Mouse (Mus musculus) activated CD4-positive, CD25-positive, alpha-beta regulatory T cell, adult 4 months (primary cell): ENCODE measurements around the gene Zfp341. TPM values are rescaled to one million over a fixed set of nuclear protein-coding genes. Genes with fewer than 3 reads are reported as not detected.

ENCODE experiments used
- ATAC-seq: one replicate; pipeline ENCODE4 v1.8.0; 2017
- polyA plus RNA-seq, 2 experiments: library from polyadenylated mRNA; unstranded; fragments of 100-300 nt; shearing (Covaris generic); gene quantifications; one replicate each; pipeline ENCODE4 v1.2.1; 2017

The Zfp341 gene
- polyA plus RNA-seq, 2 experiments from 2014 or later = 0.37 to 0.73 TPM

- ATAC-seq = no peak
Observed at GRCm38 (mm10) chr2:154677651-154678139, 64.6 kb downstream of the Zfp341 start.

DNA sequence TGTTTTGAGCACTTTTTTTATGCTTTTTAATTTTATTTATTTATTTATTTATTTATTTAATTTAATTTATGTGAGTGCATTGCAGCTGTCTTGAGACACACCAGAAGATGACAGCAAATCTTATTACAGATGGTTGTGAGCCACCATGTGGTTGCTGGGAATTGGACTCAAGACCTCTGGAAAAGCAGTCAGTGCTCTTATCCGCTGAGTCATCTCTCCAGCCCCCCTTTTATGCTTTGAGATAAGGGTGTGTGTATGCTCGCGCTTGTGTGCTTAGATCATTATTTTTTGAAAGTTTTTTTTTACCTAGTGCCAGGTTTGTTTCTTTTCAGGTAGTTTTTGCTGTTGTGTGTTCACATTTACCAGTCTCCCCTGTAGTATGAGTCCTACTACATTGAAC is 65.9 kb downstream of the Zfp341 start:
- no peak for ATAC-seq

DNA sequence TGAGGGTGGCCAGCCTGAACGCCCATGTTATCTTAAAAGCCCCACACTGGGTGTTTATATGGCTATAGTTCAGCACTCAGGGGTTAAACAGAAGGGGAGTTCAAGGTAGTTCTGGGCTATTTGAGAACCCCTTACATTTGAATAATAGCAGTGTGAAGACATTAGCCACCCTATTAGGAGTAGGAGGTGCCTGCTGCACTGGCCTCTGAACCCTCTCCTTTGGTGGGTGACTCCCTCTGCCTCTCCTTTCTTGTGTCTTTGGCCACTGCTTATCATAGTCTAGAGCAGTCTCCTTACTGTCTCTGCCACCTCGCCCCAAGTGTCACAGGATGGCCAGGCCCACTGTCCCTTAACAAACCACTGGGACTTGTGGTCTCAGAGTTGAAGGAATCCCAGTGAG is 67.2 kb downstream of the Zfp341 start:
- no peak for ATAC-seq

GRCm38 (mm10) chr2:154680941-154681340 is 67.8 kb downstream of the Zfp341 start:
- ATAC-seq = no peak

DNA sequence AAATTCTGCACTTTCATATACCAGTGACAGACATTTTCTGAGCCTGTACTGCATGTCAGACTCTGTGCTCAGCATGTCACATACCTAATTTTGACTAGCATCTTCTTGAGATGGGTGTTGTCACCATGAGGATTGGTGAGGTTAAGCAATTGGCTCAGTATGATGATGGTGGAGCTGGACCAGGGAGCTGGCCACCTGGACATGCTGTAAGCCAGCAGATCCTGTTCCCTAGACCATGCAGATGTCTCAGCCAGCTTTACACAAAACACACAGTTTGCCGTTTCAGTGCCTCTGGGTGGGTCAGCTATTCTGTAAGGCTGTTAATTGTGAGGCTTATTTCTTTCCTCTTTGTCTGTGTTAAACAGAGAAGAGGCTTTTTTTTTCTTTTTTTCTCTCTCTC is 69.6 kb downstream of the Zfp341 start:
- ATAC-seq = no peak

GRCm38 (mm10) chr2:154684901-154685470 is 71.9 kb downstream of the Zfp341 start:
- ATAC-seq = no peak

GRCm38 (mm10) chr2:154685772-154686171 is 72.7 kb downstream of the Zfp341 start:
- ATAC-seq = no peak

DNA sequence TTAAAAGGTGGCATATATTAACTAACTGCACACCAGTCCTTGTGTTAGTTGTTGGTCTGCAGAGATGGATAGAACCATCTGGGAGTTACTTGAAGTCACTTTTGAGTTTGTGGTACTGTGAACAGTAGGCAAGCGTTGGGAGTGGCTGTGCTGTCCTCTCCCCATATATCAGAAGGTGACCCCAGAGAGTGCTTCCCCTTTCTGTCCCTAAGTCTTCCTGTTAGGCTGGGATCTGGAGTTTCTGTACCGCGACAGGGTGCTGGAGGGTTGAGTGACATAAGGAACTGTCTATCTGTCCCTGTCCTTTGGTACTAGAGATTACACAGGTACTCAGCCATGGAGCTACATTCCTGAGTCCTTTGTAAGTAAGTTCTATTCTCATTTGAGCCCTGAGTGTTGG is 73.7 kb downstream of the Zfp341 start:
- ATAC-seq = no peak

- no peak for ATAC-seq
Observed at GRCm38 (mm10) chr2:154689391-154689790, 76.3 kb downstream of the Zfp341 start.

- ATAC-seq = no peak
Observed at GRCm38 (mm10) chr2:154690959-154691358, 77.9 kb downstream of the Zfp341 start.

DNA sequence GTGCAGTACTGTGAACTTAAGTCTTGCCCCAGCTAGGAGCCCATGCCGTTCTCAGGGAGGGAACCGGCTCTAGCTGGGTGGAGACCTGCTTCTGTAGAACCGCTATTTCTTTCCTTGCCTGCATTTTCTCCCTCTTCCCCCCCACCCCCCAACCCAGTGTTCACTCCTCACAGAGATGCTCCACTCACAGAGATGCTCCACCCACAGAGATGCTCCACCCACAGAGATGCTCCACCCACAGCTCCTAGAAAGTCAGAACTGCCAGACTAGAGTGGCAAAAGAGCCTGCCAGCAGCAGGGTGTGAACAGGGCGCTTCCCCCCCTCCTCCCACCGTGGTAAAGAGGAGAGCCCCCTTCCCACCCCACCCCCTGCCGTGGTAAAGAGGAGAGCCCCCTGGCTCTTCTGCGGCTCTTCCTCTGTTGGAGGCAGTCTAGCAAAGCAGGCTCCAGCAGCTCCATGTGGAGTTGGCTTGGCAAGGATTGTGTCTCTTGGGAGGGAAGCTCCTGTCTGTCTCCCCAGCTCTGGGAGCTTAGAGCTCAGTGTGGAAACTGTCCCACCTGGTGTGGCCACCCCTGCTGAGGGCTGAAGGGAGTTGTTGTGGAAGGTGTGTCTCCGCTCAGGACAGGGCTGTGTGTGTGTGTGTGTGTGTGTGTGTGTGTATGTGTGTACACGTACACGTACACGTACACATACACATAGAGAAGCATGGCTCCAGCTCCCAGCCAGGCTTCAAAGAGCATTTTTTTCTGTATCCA is 80.3 kb downstream of the Zfp341 start:
- no peak for ATAC-seq

DNA sequence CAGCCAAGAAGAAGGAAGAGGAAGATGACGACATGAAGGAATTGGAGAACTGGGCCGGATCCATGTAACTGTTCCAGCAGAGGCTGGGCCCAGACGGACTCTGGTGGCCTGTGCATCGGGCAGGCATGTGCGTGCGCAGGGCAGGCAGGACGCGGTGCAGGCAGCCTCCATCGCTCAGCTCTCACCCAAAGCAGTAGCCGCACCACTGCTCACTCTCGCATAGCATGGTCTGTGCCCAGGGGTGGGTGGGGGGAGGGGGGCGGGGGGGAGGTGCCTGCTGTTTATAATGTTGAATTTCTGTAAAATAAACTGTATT is 80.8 kb downstream of the Zfp341 start:
- no peak for ATAC-seq

GRCm38 (mm10) chr2:154695690-154696089 is 82.6 kb downstream of the Zfp341 start:
- no peak for ATAC-seq

Other genes with a start within 250 kb of the Zfp341 start
- 10 to 100 TPM; 37.5 to 67.2 TPM for gene Cdk5rap1, start 240.3 kb upstream of the Zfp341 start, polyA plus RNA-seq
- not detected for gene Snta1, start 205.2 kb upstream of the Zfp341 start, polyA plus RNA-seq
- 10 to 100 TPM; 19.7 to 21.8 TPM for gene Cbfa2t2, start 176.8 kb upstream of the Zfp341 start, polyA plus RNA-seq
- not detected for gene 1700003F12Rik, start 66.2 kb upstream of the Zfp341 start, polyA plus RNA-seq
- gene Actl10, start 61.5 kb upstream of the Zfp341 start, polyA plus RNA-seq = not detected
- gene Necab3, start 54.4 kb upstream of the Zfp341 start, polyA plus RNA-seq = 1 to 10 TPM in 1 of 2 experiments, under 1 TPM in 1; 0.27 to 1.4 TPM
- 1 to 10 TPM in 1 of 2 experiments, under 1 TPM in 1; 0.91 to 2.3 TPM for gene E2f1, start 43.4 kb upstream of the Zfp341 start, polyA plus RNA-seq
- gene Pxmp4, start 9.6 kb upstream of the Zfp341 start, polyA plus RNA-seq = 10 to 100 TPM; 20.5 to 23.2 TPM
- not detected for gene 4930519P11Rik, start 140 bp downstream of the Zfp341 start, polyA plus RNA-seq
- gene Chmp4b, start 38.4 kb downstream of the Zfp341 start, polyA plus RNA-seq = 1 to 10 TPM; 5.9 to 6.3 TPM
- gene Gm14214, start 156.7 kb downstream of the Zfp341 start, polyA plus RNA-seq = 1 to 10 TPM in 1 of 2 experiments, not detected in 1; 1.4 TPM
- 10 to 100 TPM; 10.4 to 19.3 TPM for gene Raly, start 177.8 kb downstream of the Zfp341 start, polyA plus RNA-seq
- gene a, start 178.1 kb downstream of the Zfp341 start, polyA plus RNA-seq = not detected